Mouse (Mus musculus): ENCODE measurements around the gene Nras. TPM values are rescaled to one million over a fixed set of nuclear protein-coding genes. Genes with fewer than 3 reads are reported as not detected.

Nras gene
- polyA plus RNA-seq, 1 experiment from 2014 or later = 76.8 TPM

- peaks cover 15% of the 10 kb centered on the region for H3K4me1 ChIP-seq
Measured at GRCm38 (mm10) chr3:103099667-103100066, 41.6 kb downstream of the Nras start.

GRCm38 (mm10) chr3:103100735-103101134, 42.6 kb downstream of the Nras start:
- H3K36me3 ChIP-seq = no peaks in the 10 kb centered on the region
- peaks cover 18% of the 10 kb centered on the region for H3K27me3 ChIP-seq (replicated peaks)
- no peaks in the 10 kb centered on the region for H3K9me3 ChIP-seq (replicated peaks)
- no peak overlapping the region for H3K27ac ChIP-seq (replicated peaks)
- no peak overlapping the region for H3K4me3 ChIP-seq (replicated peaks)
- H3K4me1 ChIP-seq = peaks cover 15% of the 10 kb centered on the region
- 63% methylated on average over 2 of the region's 2 CpGs for WGBS
- H3K9ac ChIP-seq (replicated peaks) = no peak overlapping the region
- no peak for ATAC-seq (ENCODE audit: low FRiP score)
- no peak overlapping the region for H3K4me2 ChIP-seq

More at GRCm38 (mm10) chr3:103099667-103100066, 41.6 kb downstream of the Nras start:
- Histone ChIP-seq H3K9ac (replicated peaks) (no peak overlapping the region), H3K4me2 (no peak overlapping the region), H3K4me3 (replicated peaks) (no peak overlapping the region), H3K36me3 (no peaks in the 10 kb centered on the region), H3K9me3 (replicated peaks) (no peaks in the 10 kb centered on the region), H3K27me3 (replicated peaks) (peaks cover 15% of the 10 kb centered on the region), H3K27ac (replicated peaks) (no peak overlapping the region)
- no peak for ATAC-seq (ENCODE audit: low FRiP score)
- 85% methylated on average over 6 of the region's 6 CpGs for WGBS

DNA sequence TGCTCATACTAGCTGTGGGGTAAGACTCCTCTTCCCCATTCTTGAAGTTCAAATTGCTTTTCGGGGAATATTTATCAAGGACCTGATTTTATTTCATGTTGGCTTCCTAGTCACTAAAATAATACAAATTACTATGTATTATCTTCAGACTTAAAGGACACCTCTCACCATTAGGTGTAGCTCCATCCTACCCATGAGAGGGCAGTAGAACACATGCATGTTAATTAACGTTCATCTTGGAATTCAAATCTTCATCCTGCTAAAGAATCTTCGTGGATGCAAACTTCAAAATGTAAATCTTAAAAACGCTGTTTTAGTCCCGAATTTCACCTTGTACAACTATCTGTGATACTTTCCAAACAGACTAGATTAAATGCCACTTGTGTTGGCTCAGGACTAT, 43.1 kb downstream of the Nras start:
- Histone ChIP-seq H3K4me1 (peaks cover 15% of the 10 kb centered on the region), H3K36me3 (no peaks in the 10 kb centered on the region), H3K4me3 (replicated peaks) (no peak overlapping the region), H3K9me3 (replicated peaks) (no peaks in the 10 kb centered on the region), H3K27me3 (replicated peaks) (peaks cover 18% of the 10 kb centered on the region), H3K9ac (replicated peaks) (no peak overlapping the region), H3K4me2 (no peak overlapping the region), H3K27ac (replicated peaks) (no peak overlapping the region)
- ATAC-seq (ENCODE audit: low FRiP score) = no peak
- WGBS = 69% methylated on average over 5 of the region's 5 CpGs

GRCm38 (mm10) chr3:103101909-103102308, 43.8 kb downstream of the Nras start:
- Histone ChIP-seq H3K27ac (replicated peaks) (no peak overlapping the region), H3K4me3 (replicated peaks) (peak overlapping the region; percentile 64), H3K9ac (replicated peaks) (peak overlapping the region; percentile 56), H3K4me2 (peak overlapping the region; percentile 96), H3K9me3 (replicated peaks) (no peaks in the 10 kb centered on the region), H3K4me1 (peaks cover 15% of the 10 kb centered on the region), H3K27me3 (replicated peaks) (peaks cover 18% of the 10 kb centered on the region), H3K36me3 (no peaks in the 10 kb centered on the region)
- 2% methylated on average over 14 of the region's 14 CpGs for WGBS
- peak; percentile 25; the same call in 1 of the 2 replicates for ATAC-seq (ENCODE audit: low FRiP score)

DNA sequence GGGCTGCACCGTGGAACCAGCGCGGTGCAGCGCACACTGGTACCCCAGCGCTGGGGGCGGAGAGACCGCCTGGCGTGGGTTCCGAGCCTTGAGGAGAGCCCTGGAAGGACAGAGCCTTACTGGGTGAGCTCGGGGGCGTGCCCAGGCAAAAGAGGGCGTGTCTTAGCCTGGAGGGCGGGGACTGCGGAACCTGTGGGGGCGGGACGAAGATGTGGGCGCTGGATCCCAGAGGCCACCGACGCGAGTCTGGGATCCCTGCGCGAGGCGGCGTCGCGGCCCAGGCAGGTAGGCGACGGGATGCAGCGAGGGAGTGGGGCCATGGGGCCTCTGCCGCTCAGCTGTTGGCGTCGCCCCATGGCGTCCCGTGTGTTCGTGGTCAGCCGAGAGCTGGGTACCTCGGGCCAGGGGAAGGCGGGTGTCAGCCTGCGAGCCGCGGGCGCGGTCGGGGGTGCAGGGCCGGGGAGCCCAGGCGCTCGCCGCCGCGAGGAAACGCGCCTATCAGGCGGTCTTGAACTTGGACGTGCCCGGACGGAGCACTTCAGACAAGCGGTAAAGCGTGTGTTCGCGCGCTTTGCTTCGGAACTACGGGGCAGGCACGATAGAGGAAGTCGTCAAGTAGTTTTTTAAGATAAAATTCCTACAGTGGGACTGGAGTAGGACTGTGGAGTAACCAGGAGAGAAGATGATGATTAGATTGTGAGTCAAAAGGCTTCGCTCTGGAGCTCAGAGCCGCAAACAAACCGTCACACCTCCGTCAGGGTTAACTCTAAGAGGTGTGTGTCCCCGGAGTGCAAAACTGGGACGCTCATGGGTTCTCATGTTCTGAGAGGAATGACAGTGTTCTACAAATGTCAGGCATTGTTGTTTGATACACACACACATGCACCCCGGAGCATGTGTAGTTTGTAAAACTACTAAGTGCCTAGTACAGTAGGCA, 44.6 kb downstream of the Nras start, which contains the start of gene Dennd2c:
TSS of gene Dennd2c (plus strand) at position 151 of the 937 bp plus-strand sequence.
- Histone ChIP-seq H3K4me1 (peaks cover 15% of the 10 kb centered on the region), H3K4me2 (peak within 1 kb of the TSS; percentile 96), H3K27ac (replicated peaks) (no peak within 1 kb of the TSS), H3K9ac (replicated peaks) (peak within 1 kb of the TSS; percentile 56), H3K27me3 (replicated peaks) (peaks cover 18% of the 10 kb centered on the region), H3K9me3 (replicated peaks) (no peaks in the 10 kb centered on the region), H3K4me3 (replicated peaks) (peak within 1 kb of the TSS; percentile 64), H3K36me3 (no peaks in the 10 kb centered on the region)
- 3% methylated on average over 72 of the region's 72 CpGs for WGBS
- peak; percentile 97 for ATAC-seq (ENCODE audit: low FRiP score)

DNA sequence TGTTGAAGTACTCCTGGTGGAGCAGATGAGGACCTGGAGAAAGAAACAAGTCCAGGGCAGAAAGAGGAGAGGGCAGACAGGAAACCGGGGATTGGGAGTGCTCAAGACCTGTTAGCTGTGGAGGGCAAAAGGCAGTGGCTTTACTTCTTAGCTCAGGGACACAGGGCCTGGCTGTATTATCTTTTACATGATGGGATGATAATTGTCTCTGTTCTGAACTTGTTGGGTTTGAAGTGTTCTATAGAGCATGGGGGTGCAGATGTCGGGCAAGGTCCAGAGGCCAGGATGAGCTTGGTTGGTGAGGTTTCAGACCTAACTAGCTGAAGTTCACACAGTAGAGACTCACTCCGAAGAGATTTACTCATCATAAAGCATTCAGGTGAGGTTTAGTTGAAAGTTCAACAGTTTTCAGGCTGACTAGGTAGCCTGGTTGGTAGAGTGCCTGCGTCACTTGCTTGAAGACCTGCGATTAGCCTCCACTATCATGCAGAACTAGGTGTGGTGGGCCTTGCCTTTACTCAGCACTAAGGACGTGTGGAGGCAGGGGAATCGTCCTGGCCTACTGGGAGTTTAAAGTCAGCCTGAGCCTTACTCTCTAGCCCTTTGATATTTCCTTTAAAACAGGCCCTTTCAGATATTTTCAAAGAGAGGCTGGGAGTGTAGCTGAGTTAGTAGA, 49.6 kb downstream of the Nras start:
- peaks cover 18% of the 10 kb centered on the region for H3K27me3 ChIP-seq (replicated peaks)
- H3K4me2 ChIP-seq = no peak overlapping the region
- no peak overlapping the region for H3K27ac ChIP-seq (replicated peaks)
- H3K36me3 ChIP-seq = no peaks in the 10 kb centered on the region
- no peak overlapping the region for H3K4me3 ChIP-seq (replicated peaks)
- peaks cover 4% of the 10 kb centered on the region for H3K4me1 ChIP-seq
- 85% methylated on average over 7 of the region's 7 CpGs for WGBS
- H3K9ac ChIP-seq (replicated peaks) = no peak overlapping the region
- H3K9me3 ChIP-seq (replicated peaks) = no peaks in the 10 kb centered on the region
- ATAC-seq (ENCODE audit: low FRiP score) = no peak

- 76% methylated on average over 5 of the region's 5 CpGs for WGBS
- Histone ChIP-seq H3K9ac (replicated peaks) (no peak overlapping the region), H3K4me1 (no peaks in the 10 kb centered on the region), H3K9me3 (replicated peaks) (no peaks in the 10 kb centered on the region), H3K4me3 (replicated peaks) (no peak overlapping the region), H3K27ac (replicated peaks) (no peak overlapping the region), H3K36me3 (no peaks in the 10 kb centered on the region), H3K4me2 (no peak overlapping the region), H3K27me3 (replicated peaks) (no peaks in the 10 kb centered on the region)
- ATAC-seq (ENCODE audit: low FRiP score) = no peak
Measured at GRCm38 (mm10) chr3:103112216-103112615, 54.1 kb downstream of the Nras start.

Other genes starting within 250 kb of the Nras start
- not detected in 2 replicates for gene Sycp1, start 122.2 kb upstream of the Nras start, polyA plus RNA-seq (2015; fragmentation: Nextera tagmentation; extraction: Ambion mirVana)
- 0.06 and 0.15 TPM in 2 replicates for gene Nr1h5, start 94.2 kb upstream of the Nras start, polyA plus RNA-seq (2015; fragmentation: Nextera tagmentation; extraction: Ambion mirVana)
- gene Sike1, start 62.6 kb upstream of the Nras start, polyA plus RNA-seq (2015; fragmentation: Nextera tagmentation; extraction: Ambion mirVana) = 55.4 and 57.8 TPM in 2 replicates
- gene Csde1, start 37.9 kb upstream of the Nras start, polyA plus RNA-seq (2015; fragmentation: Nextera tagmentation; extraction: Ambion mirVana) = 294 and 309 TPM in 2 replicates
- gene Ampd1, start 15.7 kb downstream of the Nras start, polyA plus RNA-seq (2015; fragmentation: Nextera tagmentation; extraction: Ambion mirVana) = 0.86 and 0.88 TPM in 2 replicates
- 1.3 and 3.6 TPM in 2 replicates for gene Dennd2c, start 44.3 kb downstream of the Nras start, polyA plus RNA-seq (2015; fragmentation: Nextera tagmentation; extraction: Ambion mirVana)
- gene Bcas2, start 113.4 kb downstream of the Nras start, polyA plus RNA-seq (2015; fragmentation: Nextera tagmentation; extraction: Ambion mirVana) = 196 and 199 TPM in 2 replicates
- 20.6 and 26.9 TPM in 2 replicates for gene Trim33, start 221.0 kb downstream of the Nras start, polyA plus RNA-seq (2015; fragmentation: Nextera tagmentation; extraction: Ambion mirVana)

Data from neural tube, embryonic 15.5 days (tissue).